Mouse (Mus musculus) liver, adult 2 months (tissue): ENCODE results near the gene Kif5c.

Experiments used
- CTCF ChIP-seq: fragments of 200-500 bp; IDR thresholded peaks from 2 replicates; pipeline ENCODE4 v1.5.1; 2011; ENCODE audit warnings: low read depth, low read length, control low read depth
- POLR2A ChIP-seq: fragments of 200-500 bp; IDR thresholded peaks from 2 replicates; pipeline ENCODE4 v1.6.1; 2011; ENCODE audit warnings: low read length, control low read depth; ENCODE audit not compliant: insufficient read depth; ENCODE audit errors: extremely low read depth

DNA sequence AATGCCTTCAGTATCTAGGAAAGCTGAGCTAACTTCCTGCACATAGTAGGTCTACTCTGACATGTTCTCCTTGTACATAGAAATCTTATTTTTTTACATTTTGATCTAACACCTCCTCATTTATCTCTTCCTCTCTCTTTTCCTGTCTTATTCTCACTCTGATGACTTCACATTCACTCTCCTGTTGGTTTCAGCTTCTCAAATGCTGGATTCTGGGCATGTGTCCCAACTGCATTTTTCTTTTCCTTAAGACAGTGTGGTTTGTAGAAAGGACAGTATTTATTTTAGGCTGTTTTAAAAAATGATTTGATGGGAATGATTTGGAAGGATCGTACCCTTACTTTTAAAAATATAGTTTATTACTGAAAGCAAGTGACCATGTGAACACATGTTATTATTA is 203.2 kb downstream of the Kif5c start:
- TF ChIP-seq CTCF (no peak), POLR2A (no peak)
